Mouse (Mus musculus): Measurements from ENCODE around the gene Zfp750. TPM values are rescaled to one million over a fixed set of nuclear protein-coding genes. Genes with fewer than 3 reads are reported as not detected.
A peak's percentile ranks its signal among the peaks of the same experiment; 100 is the strongest.

Gene Zfp750
- total RNA-seq, 1 experiment from 2014 or later: not detected

DNA sequence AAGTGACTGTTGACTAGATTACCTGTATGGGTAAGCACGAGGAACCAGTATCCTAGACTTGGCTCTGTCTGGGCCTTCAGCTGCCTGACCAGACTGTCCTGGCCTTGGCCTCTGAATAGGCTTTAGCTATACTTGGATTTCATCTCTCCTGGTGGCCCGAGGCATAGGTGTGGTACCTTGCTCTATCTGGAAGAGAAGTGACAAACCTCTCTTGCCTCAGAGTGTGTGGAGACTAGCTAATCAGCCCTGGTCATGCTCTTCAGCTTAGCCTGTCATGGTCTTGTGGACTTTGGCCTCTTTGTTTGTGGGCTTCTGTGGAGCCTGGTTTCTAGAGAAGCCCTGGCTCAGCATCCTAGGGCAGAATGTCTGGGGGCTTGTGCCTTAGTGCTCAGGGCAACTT lies 38.0 kb downstream of the Zfp750 start:
- no peak for ATAC-seq (replicated peaks; ENCODE audit: low read depth, poor library complexity, severe bottlenecking)

- peak; percentile 24; the same call in 1 of the 2 replicates for ATAC-seq (replicated peaks; ENCODE audit: low read depth, poor library complexity, severe bottlenecking)
Observed at GRCm38 (mm10) chr11:121479476-121480203, 39.5 kb downstream of the Zfp750 start.

DNA sequence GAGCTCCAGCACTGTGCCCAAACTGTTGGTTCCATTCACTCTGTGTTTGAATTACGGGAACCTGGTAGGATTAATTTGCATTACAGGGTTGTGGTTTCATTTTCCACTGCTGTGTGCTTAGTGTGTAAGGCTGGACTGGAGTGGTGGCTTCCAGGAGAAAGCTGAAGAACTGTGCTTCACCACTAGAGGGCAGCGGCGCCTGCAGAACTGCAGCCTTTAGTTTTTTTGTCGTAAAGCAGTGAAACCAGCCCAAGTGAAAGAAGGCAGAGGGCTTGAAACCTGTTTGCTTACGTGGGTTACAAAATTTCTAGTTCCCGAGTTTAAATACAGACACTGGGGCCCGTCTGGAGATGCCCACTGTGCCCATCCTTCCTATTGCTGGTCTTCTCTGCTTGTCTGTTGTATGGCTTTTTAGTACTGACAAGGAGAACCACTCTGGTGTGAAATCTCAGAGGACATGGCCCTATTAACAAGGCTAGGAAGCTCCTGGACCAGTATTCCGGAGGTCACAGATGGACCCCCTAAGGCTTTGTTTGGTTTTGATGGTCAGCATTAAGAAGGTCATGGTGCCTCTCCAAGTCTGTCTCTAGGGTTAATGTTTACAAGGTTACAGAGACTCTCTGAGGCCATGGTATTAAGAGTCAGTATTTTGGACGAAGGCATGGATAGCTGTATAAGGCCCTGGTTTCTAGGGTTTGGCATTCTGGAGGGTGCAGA lies 43.3 kb downstream of the Zfp750 start:
- ATAC-seq (replicated peaks; ENCODE audit: low read depth, poor library complexity, severe bottlenecking): peak; percentile 78

DNA sequence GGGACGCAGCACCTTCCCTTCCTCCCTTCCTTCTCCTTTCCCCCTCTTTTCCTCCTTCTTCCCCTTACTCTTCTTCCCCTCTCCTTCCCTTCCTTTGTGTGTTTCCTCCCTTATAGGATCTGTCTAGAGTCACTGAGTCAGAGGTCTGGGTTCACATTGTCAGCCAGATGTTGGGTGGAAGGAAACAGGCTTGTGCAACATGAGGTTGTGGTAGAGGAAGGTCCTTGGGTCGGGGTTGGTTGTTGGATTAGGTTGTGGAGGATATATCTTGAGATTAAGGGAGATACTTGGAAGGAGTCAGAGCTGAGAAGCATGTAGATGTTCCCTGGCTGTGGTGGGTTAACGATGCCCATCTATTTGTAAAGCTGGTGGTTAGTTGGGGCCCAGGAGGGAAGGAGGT lies 44.3 kb downstream of the Zfp750 start:
- peak; percentile 34 for ATAC-seq (replicated peaks; ENCODE audit: low read depth, poor library complexity, severe bottlenecking)

GRCm38 (mm10) chr11:121467408-121467807 lies 51.7 kb downstream of the Zfp750 start:
- ATAC-seq (replicated peaks; ENCODE audit: low read depth, poor library complexity, severe bottlenecking): no peak

Other genes with a start within 250 kb of the Zfp750 start
- 39.1 and 40.7 TPM in 2 replicates for gene Wdr45b, start 164.9 kb downstream of the Zfp750 start, total RNA-seq (2017)
- 0.64 TPM in 1 of 2 replicates, not detected in the other for gene Rab40b, start 131.1 kb downstream of the Zfp750 start, total RNA-seq (2017)
- gene Fn3krp, start 97.9 kb downstream of the Zfp750 start, total RNA-seq (2017): 19.6 and 26.3 TPM in 2 replicates
- 0.44 and 0.46 TPM in 2 replicates for gene Fn3k, start 84.4 kb downstream of the Zfp750 start, total RNA-seq (2017)
- gene Tbcd, start 67.4 kb downstream of the Zfp750 start, total RNA-seq (2017): 46.9 and 57.8 TPM in 2 replicates
- gene B3gntl1, start 153.8 kb upstream of the Zfp750 start, total RNA-seq (2017): 8.8 and 16.2 TPM in 2 replicates
- 2.4 TPM in 1 of 2 replicates, not detected in the other for gene Metrnl, start 182.2 kb upstream of the Zfp750 start, total RNA-seq (2017)